Mouse (Mus musculus) stomach, embryonic 15.5 days (tissue): ENCODE results near the gene Mob3c. TPM values are rescaled to one million over a fixed set of nuclear protein-coding genes. Genes with fewer than 3 reads are reported as not detected.
A peak's percentile ranks its signal among the peaks of the same experiment; 100 is the strongest.

Experiments used
- ATAC-seq: fragments of 200-750 bp; cut with Nextera tagmentation; 2 replicates; pipeline ENCODE4 v1.8.0; 2017; ENCODE audit warnings: low read depth, moderate number of reproducible peaks, moderate TSS enrichment; ENCODE audit not compliant: insufficient read depth, low FRiP score
- H3K27ac ChIP-seq: fragments of 300-500 bp; sonication (generic); 2 replicates; pipeline ENCODE4 v1.5.1; 2015; ENCODE audit warnings: mild to moderate bottlenecking, inconsistent platforms
- H3K27me3 ChIP-seq: fragments of 300-500 bp; sonication (generic); replicated peaks from 2 replicates; pipeline ENCODE4 v1.6.1; 2015; ENCODE audit warnings: inconsistent platforms
- H3K36me3 ChIP-seq: fragments of 300-500 bp; sonication (generic); 2 replicates; pipeline ENCODE4 v1.6.1; 2015; ENCODE audit warnings: inconsistent platforms
- H3K4me1 ChIP-seq: fragments of 300-500 bp; sonication (generic); 2 replicates; pipeline ENCODE4 v1.6.1; 2015; ENCODE audit warnings: inconsistent platforms
- H3K4me2 ChIP-seq: fragments of 300-500 bp; sonication (generic); 2 replicates; pipeline ENCODE4 v1.6.1; 2015; ENCODE audit warnings: mild to moderate bottlenecking, inconsistent platforms
- H3K4me3 ChIP-seq: fragments of 300-500 bp; sonication (generic); replicated peaks from 2 replicates; pipeline ENCODE4 v1.5.1; 2015; ENCODE audit warnings: inconsistent platforms
- H3K9ac ChIP-seq: fragments of 300-500 bp; sonication (generic); 2 replicates; pipeline ENCODE4 v1.6.1; 2015; ENCODE audit warnings: inconsistent platforms
- H3K9me3 ChIP-seq: fragments of 300-500 bp; sonication (generic); 2 replicates; pipeline ENCODE4 v1.6.1; 2016; ENCODE audit warnings: inconsistent platforms
- WGBS: fragments of 180-500 bp; shearing (Covaris S2); methylation state at CpG from one replicate; pipeline ENCODE4 v1.1.7; 2015; 5-methylcytosine and 5-hydroxymethylcytosine counted together
- polyA plus RNA-seq: library from polyadenylated mRNA; unstranded; fragments of >200 nt; fragmentation: Nextera tagmentation; extraction: Ambion mirVana; gene quantifications from 2 replicates; pipeline ENCODE4 v1.2.1, GENCODE M21; 2015

Mob3c gene
- polyA plus RNA-seq, 1 experiment from 2014 or later: 11.8 TPM

DNA sequence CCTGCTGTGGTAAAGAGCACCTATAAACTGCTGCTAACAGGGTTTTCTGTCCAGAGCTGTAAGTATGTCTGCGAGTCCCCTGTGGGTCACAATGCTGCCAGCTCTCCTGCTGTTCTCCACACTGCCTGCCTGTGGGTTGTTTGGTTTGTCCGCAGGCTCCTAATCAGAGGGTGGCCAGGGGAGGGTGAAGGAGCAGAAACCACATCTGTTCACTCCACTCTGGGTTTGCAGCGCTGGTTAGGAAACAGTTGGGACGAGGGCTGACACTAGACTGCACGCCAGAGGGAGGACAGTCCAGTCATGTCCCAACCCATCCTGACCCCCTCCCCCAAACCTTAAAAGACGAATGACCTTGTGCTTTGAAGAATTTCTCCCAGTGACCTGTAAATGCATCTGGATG lies 27.2 kb downstream of the Mob3c start:
- WGBS: 53% methylated on average over 6 of the region's 6 CpGs
- Histone ChIP-seq H3K27me3 (no peaks in the 10 kb centered on the region), H3K9me3 (no peaks in the 10 kb centered on the region), H3K4me1 (no peaks in the 10 kb centered on the region), H3K4me2 (no peak overlapping the region), H3K9ac (no peak overlapping the region), H3K27ac (no peak overlapping the region), H3K36me3 (peaks cover 29% of the 10 kb centered on the region), H3K4me3 (no peak overlapping the region)
- no peak for ATAC-seq

DNA sequence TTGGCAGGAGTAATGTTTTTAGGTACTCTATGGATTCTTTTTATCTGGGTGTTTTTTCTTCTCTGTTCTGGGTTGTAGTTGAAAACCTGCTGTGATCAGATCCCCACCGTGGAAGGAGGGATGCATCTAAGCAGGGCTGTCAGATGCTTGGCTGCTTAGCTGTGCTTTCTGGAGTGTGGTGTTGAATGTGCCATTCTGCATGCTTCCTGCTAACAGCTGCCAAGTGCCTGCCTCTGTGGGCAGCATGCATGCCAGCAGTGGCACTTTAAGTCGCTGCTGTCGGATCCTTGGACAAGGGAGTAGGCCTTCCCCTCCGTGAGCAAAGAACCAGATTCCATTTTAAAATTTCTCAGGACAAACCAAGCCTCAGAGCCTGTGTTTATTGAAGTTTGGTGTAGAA lies 27.7 kb downstream of the Mob3c start:
- H3K4me3 ChIP-seq: no peak overlapping the region
- H3K9ac ChIP-seq: no peak overlapping the region
- no peaks in the 10 kb centered on the region for H3K9me3 ChIP-seq
- H3K27me3 ChIP-seq: no peaks in the 10 kb centered on the region
- 73% methylated on average over 4 of the region's 4 CpGs for WGBS
- H3K27ac ChIP-seq: no peak overlapping the region
- H3K36me3 ChIP-seq: peaks cover 30% of the 10 kb centered on the region
- no peaks in the 10 kb centered on the region for H3K4me1 ChIP-seq
- H3K4me2 ChIP-seq: no peak overlapping the region
- ATAC-seq: no peak

GRCm38 (mm10) chr4:115856282-115856681 lies 28.4 kb downstream of the Mob3c start:
- Histone ChIP-seq H3K4me3 (no peak overlapping the region), H3K4me2 (no peak overlapping the region), H3K9me3 (no peaks in the 10 kb centered on the region), H3K36me3 (peaks cover 31% of the 10 kb centered on the region), H3K27me3 (no peaks in the 10 kb centered on the region), H3K4me1 (no peaks in the 10 kb centered on the region), H3K9ac (no peak overlapping the region), H3K27ac (no peak overlapping the region)
- 71% methylated on average over 4 of the region's 4 CpGs for WGBS
- ATAC-seq: peak; percentile 86; the same call in 1 of the 2 replicates

GRCm38 (mm10) chr4:115857293-115857883 lies 29.5 kb downstream of the Mob3c start:
- Histone ChIP-seq H3K4me2 (no peak overlapping the region), H3K27me3 (no peaks in the 10 kb centered on the region), H3K4me3 (no peak overlapping the region), H3K36me3 (peaks cover 23% of the 10 kb centered on the region), H3K9ac (no peak overlapping the region), H3K9me3 (no peaks in the 10 kb centered on the region), H3K27ac (no peak overlapping the region), H3K4me1 (no peaks in the 10 kb centered on the region)
- WGBS: 74% methylated on average over 9 of the region's 9 CpGs
- ATAC-seq: no peak

- WGBS: 64% methylated on average over 7 of the region's 7 CpGs
- no peak overlapping the region for H3K27ac ChIP-seq
- ATAC-seq: no peak
Observed at GRCm38 (mm10) chr4:115863352-115863751, 35.5 kb downstream of the Mob3c start.

DNA sequence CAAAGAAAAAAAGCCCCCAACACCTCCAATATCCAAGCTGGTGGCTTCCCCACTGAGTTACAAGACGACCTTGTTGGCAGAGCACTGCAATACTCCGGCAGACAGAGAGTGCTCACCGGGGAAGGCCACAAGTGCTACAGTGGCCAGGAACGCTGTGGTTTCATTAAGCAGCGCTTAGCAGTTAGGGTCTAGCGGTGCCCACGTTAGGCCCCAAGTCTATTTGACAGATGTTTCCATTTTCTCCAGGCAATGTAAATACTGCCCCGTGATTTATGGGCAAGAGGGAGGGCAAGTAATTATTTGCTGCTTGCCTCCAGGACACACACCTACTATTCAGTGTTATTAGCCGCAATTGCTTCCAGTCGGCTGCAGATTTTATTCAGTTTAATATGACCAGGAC lies 36.0 kb downstream of the Mob3c start:
- no peak overlapping the region for H3K4me2 ChIP-seq
- no peak overlapping the region for H3K9ac ChIP-seq
- no peaks in the 10 kb centered on the region for H3K9me3 ChIP-seq
- H3K36me3 ChIP-seq: peaks cover 23% of the 10 kb centered on the region
- no peaks in the 10 kb centered on the region for H3K4me1 ChIP-seq
- no peaks in the 10 kb centered on the region for H3K27me3 ChIP-seq
- H3K4me3 ChIP-seq: no peak overlapping the region
- no peak for ATAC-seq
- H3K27ac ChIP-seq: no peak overlapping the region
- WGBS: 31% methylated on average over 10 of the region's 10 CpGs

More at GRCm38 (mm10) chr4:115863352-115863751, 35.5 kb downstream of the Mob3c start:
- Histone ChIP-seq H3K27me3 (no peaks in the 10 kb centered on the region), H3K4me1 (no peaks in the 10 kb centered on the region), H3K36me3 (peaks cover 23% of the 10 kb centered on the region), H3K9ac (no peak overlapping the region), H3K4me3 (no peak overlapping the region), H3K4me2 (no peak overlapping the region), H3K9me3 (no peaks in the 10 kb centered on the region)

DNA sequence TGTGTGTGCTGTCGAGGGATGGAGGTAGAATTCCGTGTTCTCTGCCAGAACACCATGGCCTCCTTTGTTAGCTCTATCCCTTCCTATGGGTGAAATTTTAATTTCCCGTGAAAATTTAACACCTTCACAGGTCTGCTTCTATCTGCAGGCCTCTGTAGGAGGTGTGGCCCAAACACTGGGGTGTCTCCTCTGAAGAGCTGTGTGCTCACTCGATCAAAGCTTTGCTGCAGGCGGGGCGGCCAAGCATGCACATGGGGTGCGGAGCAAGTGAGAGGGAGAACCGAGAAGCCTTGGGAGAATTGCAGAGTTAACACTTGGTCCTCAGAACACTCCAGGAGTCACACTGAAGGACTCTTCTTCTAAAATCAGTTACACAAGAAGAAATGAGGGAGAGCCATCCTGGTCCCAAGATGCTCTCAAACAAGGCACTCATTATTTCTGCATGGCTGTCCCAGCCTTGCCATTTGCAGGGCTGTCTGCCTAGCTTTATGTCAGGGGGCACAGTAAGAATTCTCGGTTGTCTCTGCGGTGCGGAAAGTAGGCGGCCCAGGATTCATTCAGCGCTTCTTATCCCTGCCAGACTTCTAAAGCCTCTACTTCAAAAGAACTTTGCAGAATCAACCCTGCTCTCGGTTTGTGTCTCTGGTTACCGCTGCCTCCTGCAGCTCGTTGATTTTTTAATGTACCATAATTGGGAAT lies 41.8 kb downstream of the Mob3c start:
- H3K36me3 ChIP-seq: peaks cover 17% of the 10 kb centered on the region
- H3K27ac ChIP-seq: no peak overlapping the region
- no peaks in the 10 kb centered on the region for H3K4me1 ChIP-seq
- H3K9ac ChIP-seq: no peak overlapping the region
- no peaks in the 10 kb centered on the region for H3K9me3 ChIP-seq
- H3K4me3 ChIP-seq: no peak overlapping the region
- H3K27me3 ChIP-seq: no peaks in the 10 kb centered on the region
- 54% methylated on average over 16 of the region's 16 CpGs for WGBS
- H3K4me2 ChIP-seq: no peak overlapping the region
- ATAC-seq: no peak

- H3K9me3 ChIP-seq: no peaks in the 10 kb centered on the region
- H3K27me3 ChIP-seq: no peaks in the 10 kb centered on the region
- 80% methylated on average over 3 of the region's 3 CpGs for WGBS
- H3K4me2 ChIP-seq: no peak overlapping the region
- no peak overlapping the region for H3K9ac ChIP-seq
- H3K27ac ChIP-seq: no peak overlapping the region
- peaks cover 10% of the 10 kb centered on the region for H3K36me3 ChIP-seq
- 0 out of 2 replicates have a peak, but pooled peaks cover under 1% of the 10 kb centered on the region for H3K4me1 ChIP-seq
- no peak overlapping the region for H3K4me3 ChIP-seq
- no peak for ATAC-seq
Observed at GRCm38 (mm10) chr4:115873231-115873630, 45.3 kb downstream of the Mob3c start.

DNA sequence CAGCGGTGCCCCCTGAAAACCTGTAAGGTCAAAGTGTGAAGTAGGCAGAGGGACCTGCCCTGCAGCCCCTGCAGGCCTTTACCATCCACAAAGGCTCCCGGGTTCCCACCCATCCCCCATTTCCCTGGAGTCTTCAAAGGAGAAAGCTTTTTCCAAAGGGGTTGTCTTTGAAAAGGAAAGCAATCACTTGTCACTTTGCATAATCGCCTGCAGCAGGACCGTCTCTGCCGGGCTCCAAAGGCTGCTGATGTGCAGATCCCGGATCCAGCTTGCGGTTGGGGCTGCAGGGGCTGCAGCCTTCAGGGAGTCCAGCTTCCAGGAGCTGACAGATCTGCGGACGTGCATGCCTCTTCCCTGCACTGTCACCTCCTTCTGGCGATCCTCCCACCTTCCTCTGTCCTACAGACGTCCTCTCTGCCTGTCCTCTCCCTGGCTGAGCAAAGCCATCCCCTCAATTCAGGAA lies 50.4 kb downstream of the Mob3c start:
- Histone ChIP-seq H3K27me3 (no peaks in the 10 kb centered on the region), H3K27ac (no peak overlapping the region), H3K4me2 (no peak overlapping the region), H3K4me3 (no peak overlapping the region), H3K9me3 (no peaks in the 10 kb centered on the region), H3K9ac (no peak overlapping the region), H3K4me1 (0 out of 2 replicates have a peak, but pooled peaks cover 3% of the 10 kb centered on the region), H3K36me3 (peaks cover 6% of the 10 kb centered on the region; the same call in 1 of the 2 replicates)
- 15% methylated on average over 11 of the region's 11 CpGs for WGBS
- ATAC-seq: no peak

DNA sequence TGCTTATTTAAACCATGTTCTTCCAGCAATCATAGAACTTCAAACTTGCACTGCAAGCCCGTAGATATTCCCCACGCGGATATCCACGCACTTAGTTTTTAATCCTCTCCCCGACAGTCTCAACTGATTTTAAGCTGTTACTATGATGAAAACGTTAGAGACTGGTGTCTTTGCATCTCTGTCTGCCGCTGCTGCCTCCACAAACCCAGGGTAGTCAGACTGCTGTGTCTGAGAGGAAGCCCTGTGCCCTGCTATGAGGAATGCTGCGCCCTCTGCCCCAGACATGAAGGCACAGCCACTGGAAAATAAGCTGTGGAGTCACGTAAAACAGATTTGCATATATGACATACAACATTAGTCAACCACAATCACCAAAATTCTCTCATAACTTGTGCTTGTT lies 50.9 kb downstream of the Mob3c start:
- WGBS: 55% methylated on average over 9 of the region's 9 CpGs
- Histone ChIP-seq H3K27ac (no peak overlapping the region), H3K4me2 (no peak overlapping the region), H3K4me1 (0 out of 2 replicates have a peak, but pooled peaks cover 3% of the 10 kb centered on the region), H3K4me3 (no peak overlapping the region), H3K27me3 (no peaks in the 10 kb centered on the region), H3K9ac (no peak overlapping the region), H3K36me3 (0 out of 2 replicates have a peak, but pooled peaks cover 3% of the 10 kb centered on the region), H3K9me3 (no peaks in the 10 kb centered on the region)
- ATAC-seq: no peak

DNA sequence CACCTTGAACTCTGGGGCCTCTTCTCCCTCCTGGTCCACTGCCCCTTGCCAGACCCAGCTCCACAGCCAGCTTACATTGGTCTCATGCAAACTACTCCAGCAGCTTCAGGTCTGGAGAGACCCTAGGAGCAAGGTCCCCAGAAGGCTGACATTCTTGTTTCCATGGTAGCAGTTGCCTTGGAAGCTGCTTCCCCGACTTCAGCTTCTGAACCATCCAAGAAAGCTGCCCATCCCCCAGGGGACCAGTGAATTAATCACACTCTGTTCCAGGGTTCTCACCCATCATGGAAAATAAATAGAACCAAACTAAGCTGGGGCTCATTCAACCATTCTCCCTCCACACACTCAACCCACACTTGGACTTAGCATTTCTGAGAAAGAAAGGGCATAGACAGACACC lies 53.3 kb downstream of the Mob3c start:
- H3K36me3 ChIP-seq: no peaks in the 10 kb centered on the region
- H3K4me2 ChIP-seq: no peak overlapping the region
- no peak overlapping the region for H3K4me3 ChIP-seq
- H3K27ac ChIP-seq: no peak overlapping the region
- no peak overlapping the region for H3K9ac ChIP-seq
- 0 out of 2 replicates have a peak, but pooled peaks cover 3% of the 10 kb centered on the region for H3K4me1 ChIP-seq
- H3K9me3 ChIP-seq: no peaks in the 10 kb centered on the region
- ATAC-seq: no peak
- H3K27me3 ChIP-seq: no peaks in the 10 kb centered on the region
- whole genome bisulfite sequencing: 14% methylated on average over 1 of the region's 1 CpGs

- H3K9me3 ChIP-seq: no peaks in the 10 kb centered on the region
- no peak for ATAC-seq
- H3K9ac ChIP-seq: no peak overlapping the region
- H3K27me3 ChIP-seq: no peaks in the 10 kb centered on the region
- 0 out of 2 replicates have a peak, but pooled peaks cover 3% of the 10 kb centered on the region for H3K4me1 ChIP-seq
- H3K27ac ChIP-seq: no peak overlapping the region
- no peaks in the 10 kb centered on the region for H3K36me3 ChIP-seq
- WGBS: 48% methylated on average over 4 of the region's 4 CpGs
- no peak overlapping the region for H3K4me2 ChIP-seq
- no peak overlapping the region for H3K4me3 ChIP-seq
Observed at GRCm38 (mm10) chr4:115882195-115882594, 54.3 kb downstream of the Mob3c start.
